Mouse (Mus musculus) urinary bladder, adult 2 months (tissue): ENCODE data around the gene Padi4. TPM values are rescaled to one million over a fixed set of nuclear protein-coding genes. Genes with fewer than 3 reads are reported as not detected.

Source experiments
- DNase-seq: peaks from one replicate; pipeline ENCODE4 v3.0.0; 2022; ENCODE audit warnings: low spot score
- polyA plus RNA-seq: library from polyadenylated mRNA; depleted of rRNA; stranded (reverse); fragments of >200 nt; gene quantifications from 2 replicates; pipeline ENCODE4 v1.2.3, GENCODE M21; 2012

Gene Padi4
- polyA plus RNA-seq, 1 experiment: 15.9 TPM

GRCm38 (mm10) chr4:140788264-140788663 is 14.2 kb upstream of the Padi4 start:
- no peak for DNase-seq

- no peak for DNase-seq
Observed at GRCm38 (mm10) chr4:140787414-140787813, 13.4 kb upstream of the Padi4 start.

DNA sequence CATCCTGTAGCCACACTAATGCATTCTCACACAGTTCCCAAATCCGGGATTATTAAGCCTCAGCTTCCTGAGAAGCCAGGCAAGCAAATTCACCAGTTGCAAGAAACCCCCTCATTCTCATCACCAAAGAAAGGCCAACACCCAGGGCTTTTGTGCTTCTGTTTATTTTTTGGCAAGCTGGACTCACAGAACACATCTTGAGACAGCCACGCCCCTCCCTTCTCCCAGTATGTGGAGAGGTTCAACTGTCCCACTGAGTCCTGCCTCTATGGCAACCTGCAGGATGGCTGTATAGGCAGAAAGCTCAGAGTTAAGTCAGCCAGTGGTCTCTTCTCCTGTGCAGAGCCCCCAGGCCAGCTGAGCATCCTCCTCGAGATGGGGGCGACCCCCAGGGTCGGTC is 11.2 kb upstream of the Padi4 start:
- DNase-seq: no peak

- no peak for DNase-seq
Observed at GRCm38 (mm10) chr4:140784292-140784945, 10.4 kb upstream of the Padi4 start.

DNA sequence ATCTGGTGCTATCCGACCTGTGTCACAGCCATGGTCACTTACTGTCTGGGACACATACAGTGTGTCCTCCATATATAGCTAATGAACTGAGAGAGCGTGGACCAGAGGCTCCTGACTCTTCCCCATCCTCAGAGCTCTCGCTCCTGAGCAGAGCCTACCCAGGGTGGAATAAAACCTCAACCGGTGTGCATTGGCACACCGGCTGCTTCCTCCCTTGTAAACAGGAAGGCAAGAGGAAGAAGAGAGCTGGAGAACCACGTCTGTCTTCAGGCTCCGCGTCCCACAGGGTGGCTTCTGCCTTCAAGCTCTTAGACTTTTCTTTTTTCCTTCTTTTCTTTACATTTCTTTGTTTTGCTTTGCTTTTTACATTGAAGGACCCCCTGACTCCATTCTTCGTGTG is 8.8 kb upstream of the Padi4 start:
- no peak for DNase-seq

- no peak for DNase-seq
Observed at GRCm38 (mm10) chr4:140780507-140780906, 6.5 kb upstream of the Padi4 start.

GRCm38 (mm10) chr4:140779803-140780397 is 5.9 kb upstream of the Padi4 start:
- DNase-seq: no peak

DNA sequence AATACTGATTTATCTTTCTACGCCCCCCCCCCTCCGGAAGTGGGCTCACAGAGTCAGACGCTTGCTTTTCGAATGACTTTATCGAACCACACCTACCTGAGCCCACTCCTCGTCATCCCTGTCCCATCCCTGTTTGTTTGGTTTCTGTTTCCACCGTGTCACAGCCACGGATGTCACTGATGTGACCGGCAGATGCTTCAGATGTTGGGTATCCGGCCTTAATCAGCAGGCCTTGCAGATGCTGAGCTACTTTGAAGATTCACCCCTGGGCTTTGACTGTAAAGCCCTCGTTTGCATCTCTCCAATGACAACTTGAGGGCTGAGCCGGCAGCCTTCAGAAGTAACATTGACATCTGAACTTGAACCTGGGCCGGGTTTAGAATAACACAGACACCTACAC is 2.6 kb upstream of the Padi4 start:
- DNase-seq: no peak

GRCm38 (mm10) chr4:140775876-140776275 is 1.8 kb upstream of the Padi4 start:
- no peak for DNase-seq

DNA sequence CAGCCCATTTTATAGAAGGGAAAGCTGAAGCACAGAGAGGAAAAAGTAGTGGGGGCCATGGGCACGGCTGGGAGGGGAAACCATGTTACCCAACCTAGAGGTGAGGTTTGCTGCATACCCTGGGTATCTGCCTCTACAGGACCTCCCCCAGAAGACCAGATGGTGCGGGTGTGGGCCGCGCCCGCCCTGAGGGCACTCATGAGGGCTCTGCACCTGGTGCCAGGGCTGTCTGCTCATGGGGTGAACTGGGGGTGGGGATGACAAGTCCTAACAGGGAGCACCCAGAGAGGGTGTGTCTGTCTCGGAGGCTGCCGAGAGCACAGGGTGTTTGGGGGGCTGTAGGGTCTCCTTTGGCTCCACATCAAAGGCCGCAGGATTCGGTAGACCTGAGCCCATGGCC is 857 bp upstream of the Padi4 start:
- DNase-seq: no peak

GRCm38 (mm10) chr4:140771091-140771490 is 2.9 kb downstream of the Padi4 start:
- DNase-seq: no peak

- no peak for DNase-seq
Observed at GRCm38 (mm10) chr4:140770433-140770832, 3.6 kb downstream of the Padi4 start.

DNA sequence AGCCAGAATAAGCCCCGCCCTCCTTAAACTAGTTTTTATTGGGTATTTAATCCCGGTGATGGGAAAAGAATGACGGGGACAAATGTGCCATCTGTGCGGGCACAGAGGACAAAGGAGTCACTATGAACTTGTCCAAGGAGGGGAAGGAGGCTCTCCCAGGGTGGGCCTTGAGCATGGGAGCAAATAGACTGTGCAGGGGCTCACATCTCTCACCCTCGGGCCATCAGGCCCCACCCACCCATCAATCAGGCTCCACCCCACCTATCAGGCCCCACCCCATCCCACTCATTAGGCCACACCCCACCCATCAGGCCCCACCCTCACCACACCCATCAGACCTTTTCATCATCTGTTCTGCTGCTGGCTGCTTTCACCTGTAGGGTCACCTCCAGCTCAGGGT is 5.1 kb downstream of the Padi4 start:
- no peak for DNase-seq

DNA sequence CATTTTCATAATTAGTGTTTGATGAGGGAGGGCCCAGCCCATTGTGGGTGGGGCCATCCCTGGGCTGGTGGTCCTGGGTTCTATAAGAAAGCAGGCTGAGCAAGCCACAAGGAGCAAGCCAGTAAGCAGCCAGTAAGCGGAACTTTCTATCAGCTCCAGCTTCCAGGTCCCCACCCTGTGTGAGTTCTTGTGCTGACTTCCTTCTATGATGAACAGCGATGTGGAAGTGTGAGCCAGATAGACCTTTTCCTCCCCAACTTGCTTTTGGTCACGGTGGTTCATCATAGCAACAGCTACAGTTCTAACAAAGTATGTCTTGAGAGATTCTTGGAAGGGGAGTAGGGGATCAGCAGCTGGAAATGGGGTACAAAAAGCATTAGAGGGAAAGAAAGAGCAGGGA is 8.1 kb downstream of the Padi4 start:
- no peak for DNase-seq

GRCm38 (mm10) chr4:140763158-140763557 is 10.9 kb downstream of the Padi4 start:
- peak; percentile 59 for DNase-seq

- DNase-seq: no peak
Observed at GRCm38 (mm10) chr4:140761601-140762000, 12.4 kb downstream of the Padi4 start.

- DNase-seq: no peak
Observed at GRCm38 (mm10) chr4:140755811-140756210, 18.2 kb downstream of the Padi4 start.

GRCm38 (mm10) chr4:140753366-140753765 is 20.7 kb downstream of the Padi4 start:
- no peak for DNase-seq

DNA sequence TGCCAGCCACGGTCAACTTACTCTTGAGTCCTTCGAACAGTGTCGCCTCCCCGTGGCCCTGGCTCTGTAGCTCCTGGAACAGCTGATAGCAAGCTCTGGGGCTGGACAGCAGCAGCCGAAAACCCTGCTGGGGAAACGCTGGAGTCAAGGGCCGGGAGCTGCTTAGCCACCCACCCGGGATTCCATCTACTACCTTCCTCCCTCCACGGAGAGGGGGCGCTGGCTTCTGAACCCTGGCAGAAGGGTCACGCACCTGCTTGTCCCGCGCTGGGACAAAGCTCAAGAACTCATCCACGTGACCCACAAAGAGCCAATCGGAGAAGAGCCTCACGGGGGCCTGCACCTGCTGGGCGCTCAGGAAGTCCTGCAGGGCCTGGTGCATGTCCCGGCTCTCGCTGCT is 23.7 kb downstream of the Padi4 start:
- no peak for DNase-seq

- no peak for DNase-seq
Observed at GRCm38 (mm10) chr4:140747978-140748377, 26.1 kb downstream of the Padi4 start.

- DNase-seq: no peak
Observed at GRCm38 (mm10) chr4:140744654-140745053, 29.4 kb downstream of the Padi4 start.

DNA sequence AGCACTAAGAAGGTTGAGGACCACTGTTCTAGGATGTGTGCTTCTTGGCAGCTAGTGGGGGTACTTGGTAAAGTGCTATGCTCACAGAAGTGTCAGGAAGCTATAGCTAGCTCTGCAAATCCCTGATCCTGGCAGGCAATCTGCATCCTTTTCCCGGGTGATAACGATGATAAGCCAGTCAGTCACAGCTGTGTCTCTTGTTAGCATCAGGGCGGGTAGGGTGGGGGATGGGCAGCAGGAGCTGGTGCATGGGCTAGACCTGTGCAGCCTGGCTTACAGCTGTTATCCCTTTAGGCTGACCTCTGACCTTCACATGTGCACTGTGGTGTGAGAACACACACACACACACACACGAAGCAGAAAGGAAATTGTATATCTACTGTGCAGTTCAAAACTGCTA is 30.9 kb downstream of the Padi4 start:
- DNase-seq: no peak

GRCm38 (mm10) chr4:140742543-140742942 is 31.5 kb downstream of the Padi4 start, which contains the start of gene Padi6:
Padi6 (minus strand) TSS chr4:140742643.
- DNase-seq: no peak

DNA sequence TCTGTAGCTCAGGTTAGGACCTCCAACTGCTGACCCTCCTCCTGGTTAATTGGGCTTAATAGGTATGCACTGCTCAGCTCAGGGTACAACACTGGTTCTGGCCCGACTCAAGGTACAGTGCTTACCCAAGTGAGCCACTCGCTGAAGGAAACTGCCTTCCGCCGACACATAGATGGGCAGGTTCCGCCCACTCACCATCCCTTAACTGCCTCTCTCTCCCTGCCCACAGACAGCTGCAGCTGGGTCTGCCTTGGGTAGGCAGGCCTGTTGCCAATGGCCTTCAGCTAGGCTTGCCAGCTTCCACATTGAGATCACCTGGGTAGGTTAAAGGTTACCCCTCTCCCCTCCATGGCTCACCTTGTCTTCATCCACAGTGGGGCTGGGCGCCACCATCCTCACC is 32.6 kb downstream of the Padi4 start:
- no peak for DNase-seq
